Mouse (Mus musculus) spleen, postnatal 10 days (tissue): ENCODE measurements around the gene Gbf1.
A peak's percentile ranks its signal among the peaks of the same experiment; 100 is the strongest.
"Not testable (repeated sequence)": the region's sequence is repeated elsewhere in the genome, so short reads cannot be mapped to it uniquely, and the experiment has no call there.

ENCODE experiments used
- DNase-seq, 2 experiments: peaks; one replicate each; pipeline ENCODE4 v3.0.0; 2021 to 2022; ENCODE audit warnings: low spot score in 2 of 2

Gene Gbf1

DNA sequence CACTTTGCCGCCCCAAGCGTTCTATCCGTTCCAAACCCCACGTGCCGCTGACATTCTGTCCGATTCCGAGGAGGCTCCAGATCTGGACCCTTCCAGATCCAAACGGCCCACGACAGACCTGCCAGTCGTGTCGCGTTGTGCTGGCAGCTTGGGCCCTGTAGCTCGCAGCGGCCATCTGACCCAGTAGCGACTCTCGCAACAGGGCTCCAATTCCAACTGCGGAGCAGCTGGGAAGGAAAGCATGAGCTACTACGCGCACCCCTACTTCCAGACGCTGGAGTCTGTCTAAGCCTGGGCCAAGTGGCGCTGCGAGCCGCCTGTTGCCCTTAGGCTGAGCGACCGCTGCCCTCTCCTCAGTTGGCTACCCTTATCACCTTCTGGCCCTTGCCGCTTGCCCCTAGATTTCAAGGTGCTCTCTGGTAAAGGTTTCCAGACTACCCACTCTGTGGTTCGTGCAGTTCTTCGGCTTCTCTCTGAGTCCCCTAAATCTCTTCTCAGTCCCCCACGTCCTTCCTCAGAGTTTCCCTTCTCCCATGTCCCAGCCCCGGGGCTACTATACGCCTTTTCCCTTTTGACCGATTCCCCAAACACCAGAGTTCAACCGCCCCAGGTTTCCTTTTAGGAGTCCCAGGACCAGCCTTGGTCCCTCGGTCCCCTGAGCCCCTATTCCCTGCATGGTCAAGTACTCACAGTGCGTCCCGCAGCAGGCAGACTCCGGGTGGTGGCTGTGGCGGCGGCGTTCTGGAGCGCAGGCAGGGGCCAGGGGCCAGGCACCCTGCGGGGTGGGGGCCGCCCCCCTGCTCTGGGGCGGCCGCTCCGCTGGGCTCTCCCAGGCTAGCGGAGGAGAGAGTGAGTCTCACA lies 4.6 kb upstream of the Gbf1 start, which contains the start of gene Pitx3:
Gene Pitx3, minus strand, starts transcription at position 816 of the 861 bp plus-strand sequence.
- peak in 1 of 2 experiments; percentile 14 for DNase-seq

DNA sequence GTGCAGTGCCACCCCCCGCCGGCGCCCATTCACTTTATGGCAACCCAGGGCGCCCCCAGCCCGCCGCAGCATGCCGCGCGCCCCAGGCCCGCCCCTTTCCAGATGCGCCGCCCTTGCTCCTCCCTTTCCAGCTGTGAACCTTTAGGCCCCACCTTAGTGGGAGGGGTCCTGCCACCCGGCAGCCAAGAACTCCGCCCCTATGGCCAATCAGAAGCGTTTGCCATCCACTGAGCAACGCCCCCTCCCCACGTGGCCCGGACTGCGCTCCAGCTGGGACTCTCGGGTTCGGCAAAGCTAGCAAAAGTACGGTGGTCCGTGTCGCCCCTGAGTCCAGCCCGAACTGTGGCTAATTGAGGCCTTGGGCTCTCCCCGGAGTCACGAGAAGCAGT lies 3.9 kb upstream of the Gbf1 start:
- peak; percentile 28 to 80 for DNase-seq

DNA sequence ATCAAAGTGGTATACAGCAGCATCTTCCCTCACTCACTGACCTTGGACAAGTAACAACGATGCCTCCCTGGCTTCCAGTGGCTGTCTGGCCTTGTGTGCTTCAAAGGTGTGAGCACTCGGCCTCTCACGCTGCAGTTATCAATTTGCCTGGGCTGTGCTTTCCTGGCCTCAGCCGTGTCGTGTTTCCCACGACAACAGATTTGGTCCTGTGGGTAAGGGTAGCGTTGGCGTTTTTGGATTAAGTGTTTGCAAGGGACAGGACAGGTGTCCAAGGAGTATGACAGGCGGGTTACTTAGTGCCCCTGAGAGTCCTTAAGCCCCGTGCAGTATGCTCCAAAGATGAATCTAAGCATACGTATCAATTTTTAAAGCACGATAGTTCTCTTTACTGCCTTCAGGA lies 3.2 kb upstream of the Gbf1 start:
- DNase-seq: no peak

DNA sequence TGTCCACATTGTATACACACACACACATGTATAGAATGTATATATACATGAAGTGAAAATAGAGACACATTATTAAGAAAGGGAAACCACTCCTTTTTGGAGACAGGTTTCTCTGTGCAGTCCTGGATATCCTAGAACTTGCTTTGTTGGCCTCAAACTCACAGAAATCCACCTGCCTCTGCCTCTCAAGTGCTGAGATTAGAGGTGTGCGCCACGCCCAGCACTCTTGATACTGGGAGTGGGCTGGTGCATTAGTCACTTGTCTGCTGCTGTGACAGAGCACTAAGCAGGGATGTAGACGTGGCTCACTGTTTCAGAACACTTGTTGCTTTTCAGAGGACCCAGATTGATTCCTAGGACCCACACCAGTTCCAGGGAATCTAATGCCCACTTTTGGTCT lies 13.6 kb downstream of the Gbf1 start:
- DNase-seq: no peak

DNA sequence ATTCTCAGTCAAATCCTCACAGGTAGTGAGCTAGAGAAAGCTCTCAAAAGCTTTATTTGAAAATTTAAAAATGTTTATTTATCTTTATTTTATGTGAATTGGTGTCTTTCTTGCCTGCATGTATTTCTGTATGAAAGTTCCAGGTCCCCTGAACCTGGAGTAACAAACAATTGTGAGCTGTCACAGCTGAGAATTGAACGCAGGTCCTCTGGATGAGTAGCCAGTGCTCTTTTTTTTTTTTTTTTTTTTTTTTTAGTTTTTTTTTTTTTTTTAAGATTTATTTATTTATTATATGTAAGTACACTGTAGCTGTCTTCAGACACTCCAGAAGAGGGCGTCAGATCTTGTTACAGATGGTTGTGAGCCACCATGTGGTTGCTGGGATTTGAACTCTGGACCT lies 14.9 kb downstream of the Gbf1 start:
- DNase-seq: not testable (repeated sequence)

DNA sequence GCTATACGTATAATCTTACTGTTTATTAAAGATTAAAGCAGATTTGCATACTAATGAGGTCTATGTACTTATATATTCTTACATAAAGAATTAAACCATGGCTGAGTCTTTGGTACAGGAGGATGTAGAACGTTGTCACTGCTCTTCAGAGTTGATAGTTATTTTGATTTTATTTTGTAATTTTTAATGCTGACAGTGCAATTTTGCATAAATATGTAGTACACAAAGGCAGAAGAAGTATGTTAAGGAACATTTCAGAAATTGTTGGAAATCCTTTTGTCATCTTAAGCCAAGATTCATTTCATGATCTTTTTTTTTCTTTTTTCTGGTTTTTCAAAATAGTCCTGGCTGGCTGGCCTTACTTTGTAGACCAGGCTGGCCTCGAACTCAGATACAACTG lies 17.1 kb downstream of the Gbf1 start:
- no peak for DNase-seq

DNA sequence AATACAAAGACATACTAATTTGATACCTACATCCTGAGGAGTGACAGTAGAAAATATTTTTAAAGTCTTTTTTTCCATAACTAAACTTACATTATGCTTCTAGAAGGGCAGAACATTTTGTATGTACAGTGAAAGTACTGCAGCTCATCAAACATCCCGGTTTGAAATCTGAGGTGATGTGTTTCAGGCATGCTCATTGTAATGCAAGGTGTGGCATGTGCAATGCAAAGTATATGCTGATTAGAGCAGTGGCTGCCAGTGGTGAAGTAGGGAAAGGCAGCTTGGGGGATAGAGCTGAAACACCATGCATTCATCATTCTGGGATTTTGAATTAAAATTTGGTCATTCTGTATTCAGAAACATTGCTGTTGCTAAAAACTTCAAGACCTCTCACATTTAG lies 17.6 kb downstream of the Gbf1 start:
- no peak for DNase-seq

DNA sequence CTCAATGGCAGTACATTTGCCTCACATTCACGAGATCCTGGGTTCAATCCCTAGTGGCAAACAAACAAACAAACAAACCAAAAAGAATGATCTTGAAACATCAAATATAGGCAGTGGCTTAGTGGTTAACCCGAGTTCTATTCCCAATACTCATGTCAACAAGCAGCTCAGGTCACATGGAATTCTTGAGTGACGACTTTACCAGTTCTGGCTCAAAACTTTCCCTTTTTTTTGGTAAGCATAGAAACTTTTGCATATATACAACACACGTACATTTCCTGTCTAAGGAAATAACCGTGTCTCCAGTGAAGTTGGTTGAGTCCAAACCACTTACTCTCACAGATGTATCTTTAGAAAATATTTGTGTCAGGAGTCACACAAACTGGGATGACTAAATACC lies 20.2 kb downstream of the Gbf1 start:
- no peak for DNase-seq

DNA sequence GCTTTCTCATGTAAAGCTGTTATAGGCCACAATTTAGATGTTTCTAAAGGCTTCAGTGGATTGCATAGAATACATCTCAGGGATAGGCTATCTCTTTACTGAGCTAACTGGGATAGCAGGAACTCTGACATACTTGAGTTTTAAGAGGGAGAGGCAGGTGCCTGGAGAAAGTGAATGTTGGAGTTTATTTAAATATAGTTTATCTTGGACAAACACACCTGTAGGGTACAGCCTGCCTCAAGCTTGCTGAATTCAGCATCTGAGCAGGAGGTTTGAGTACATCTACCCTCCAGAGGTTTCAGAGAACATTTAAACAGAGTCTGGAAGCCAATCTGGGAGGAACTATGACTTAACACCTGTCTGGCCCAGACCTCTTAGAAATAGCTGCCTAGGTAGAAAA lies 22.9 kb downstream of the Gbf1 start:
- no peak for DNase-seq

DNA sequence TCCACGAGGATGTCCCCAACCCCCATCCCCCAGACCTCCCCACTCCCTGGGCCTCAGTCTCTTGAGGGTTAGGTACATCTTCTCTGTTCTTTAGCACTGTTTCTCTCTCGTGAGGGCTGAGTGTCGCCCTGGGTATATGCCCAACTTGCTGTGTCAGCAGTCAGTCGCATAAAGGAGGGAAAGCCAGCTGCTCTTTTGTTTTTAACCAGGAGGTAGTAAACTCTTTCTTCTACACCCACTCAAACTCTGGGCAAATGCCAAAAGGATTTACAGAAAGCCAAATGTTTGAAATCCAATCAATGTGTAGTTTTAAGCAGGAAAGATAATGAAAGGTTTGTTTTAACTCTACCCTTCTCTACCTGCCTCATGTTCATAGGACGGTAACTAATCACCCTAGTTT lies 24.7 kb downstream of the Gbf1 start:
- no peak for DNase-seq

DNA sequence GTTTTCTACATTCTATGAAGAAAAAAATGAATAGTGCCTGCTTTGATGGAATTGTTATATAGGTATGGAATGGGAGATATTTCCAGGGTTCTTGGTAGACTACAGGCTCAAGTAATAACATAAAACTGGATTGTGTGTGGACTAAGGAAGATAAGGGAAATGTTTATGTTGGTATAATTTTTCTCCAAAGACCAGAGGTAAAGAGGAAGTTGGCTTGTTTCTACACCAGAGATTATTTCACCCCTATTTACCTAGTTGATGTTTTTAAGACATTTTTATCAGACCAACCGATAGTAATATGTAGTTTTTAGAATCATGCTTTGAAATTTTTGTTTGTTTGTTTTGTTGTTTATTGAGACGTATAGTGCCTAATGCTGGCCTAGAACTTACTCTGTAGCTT lies 28.0 kb downstream of the Gbf1 start:
- DNase-seq: no peak

DNA sequence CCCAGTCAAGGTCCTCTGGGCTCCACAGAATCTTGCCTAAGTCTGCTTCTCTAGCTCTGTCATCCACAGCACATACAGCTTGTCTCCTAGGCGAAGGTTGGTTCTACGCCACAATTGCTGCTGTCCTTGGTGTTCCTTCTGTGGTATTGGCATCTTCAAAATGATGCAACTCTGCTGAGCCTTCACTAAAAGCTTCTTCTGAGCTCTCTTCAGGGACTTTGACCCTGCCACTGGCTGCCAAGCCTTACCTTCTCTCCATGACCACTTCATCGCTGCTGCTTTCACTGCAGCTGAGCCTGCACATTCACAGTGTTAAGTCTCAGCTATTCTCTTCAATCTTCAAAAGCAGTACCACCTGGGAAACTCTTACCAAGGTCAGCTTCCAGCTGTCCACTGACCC lies 29.9 kb downstream of the Gbf1 start:
- DNase-seq: no peak

DNA sequence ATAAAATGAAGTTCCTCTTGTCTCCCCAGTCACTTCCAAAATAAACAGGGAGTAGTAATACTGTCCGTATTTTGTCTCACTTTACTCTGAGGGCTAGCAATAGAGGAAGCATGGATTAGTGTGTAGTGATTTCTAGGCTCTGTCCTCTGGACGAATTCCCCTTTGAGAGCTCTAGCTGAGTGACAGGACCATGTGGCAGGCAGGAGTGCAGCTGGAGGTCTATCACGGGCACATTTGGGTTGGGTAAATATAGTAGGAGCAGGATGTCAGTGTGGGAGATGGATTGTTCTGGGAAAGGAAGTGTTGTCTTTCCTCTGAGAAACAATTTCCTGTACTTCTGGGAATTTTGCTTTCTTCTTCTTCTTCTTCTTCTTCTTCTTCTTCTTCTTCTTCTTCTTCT lies 34.3 kb downstream of the Gbf1 start:
- DNase-seq: no peak

DNA sequence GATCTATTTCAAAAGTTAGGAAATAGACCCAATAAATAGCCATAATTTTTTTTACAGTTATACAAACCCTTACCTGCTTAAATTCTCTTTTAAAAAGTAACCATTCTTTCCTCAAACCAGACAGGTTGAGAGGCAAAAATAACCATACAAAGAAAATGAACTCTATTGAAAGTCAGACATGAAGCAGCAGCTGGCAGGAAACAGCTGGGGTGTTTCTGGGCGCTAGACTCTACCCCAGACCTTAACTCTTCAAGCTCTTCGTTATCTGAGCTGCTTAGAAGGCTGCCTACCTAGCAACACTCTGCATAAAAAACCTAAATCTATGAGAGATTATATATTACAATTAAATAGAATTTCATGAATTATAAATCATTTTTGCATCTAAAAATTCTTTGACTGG lies 34.9 kb downstream of the Gbf1 start:
- no peak for DNase-seq

DNA sequence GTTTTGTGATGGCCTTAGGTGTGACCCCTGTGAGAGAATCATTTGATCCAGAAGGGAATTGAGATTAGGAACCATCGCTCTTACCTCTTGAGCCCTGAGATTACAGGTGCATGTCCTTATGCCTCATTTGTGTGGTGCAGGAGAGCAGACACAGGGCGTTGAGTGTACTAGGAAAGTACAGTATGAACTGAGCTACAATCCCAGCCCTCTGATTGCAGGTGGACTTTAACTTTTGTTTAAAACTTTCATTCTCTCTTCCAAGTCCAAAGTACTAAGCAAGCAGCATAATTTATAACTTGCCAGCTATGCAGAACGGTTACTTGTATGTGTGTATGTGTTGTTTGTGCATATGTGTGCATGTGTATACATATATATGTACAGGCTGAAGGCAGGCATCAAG lies 46.0 kb downstream of the Gbf1 start:
- DNase-seq: no peak

DNA sequence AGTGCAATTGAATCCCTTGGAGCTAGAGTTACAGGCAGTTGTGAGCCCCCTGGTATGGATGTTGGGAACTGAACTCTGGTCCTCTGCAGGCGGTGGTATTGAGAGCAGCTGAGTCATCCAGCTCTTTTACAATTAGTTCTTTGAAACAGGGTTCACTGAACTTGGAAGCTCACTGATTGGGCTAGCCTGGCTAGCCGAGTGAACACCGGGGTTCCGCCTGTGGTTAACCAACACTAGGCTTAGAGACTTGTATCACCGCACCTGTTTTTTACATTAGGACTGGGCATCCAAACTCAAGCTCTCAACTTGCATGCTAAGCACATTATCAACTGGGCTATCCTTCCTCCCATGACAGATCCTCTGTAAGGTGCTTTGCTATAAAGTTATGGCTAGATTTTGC lies 46.6 kb downstream of the Gbf1 start:
- no peak for DNase-seq

DNA sequence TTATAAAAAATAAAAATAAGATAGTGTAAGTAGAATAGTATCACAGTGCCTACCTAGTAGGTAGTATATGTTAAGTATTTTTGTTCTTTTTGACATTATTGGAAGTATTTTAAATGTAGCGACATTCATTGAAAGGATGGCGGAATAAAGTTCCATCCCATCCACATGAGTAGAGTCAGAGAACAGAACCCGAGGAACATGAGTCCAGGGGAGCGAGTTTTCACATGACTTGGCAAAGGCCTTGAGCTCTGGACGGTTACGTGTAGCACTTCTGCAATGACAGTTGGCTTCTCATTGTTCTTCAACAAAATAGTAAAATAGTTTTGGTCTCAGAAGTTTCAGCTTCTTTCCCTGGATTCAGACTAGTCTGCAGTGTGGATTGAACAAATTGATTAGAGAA lies 51.9 kb downstream of the Gbf1 start:
- no peak for DNase-seq

DNA sequence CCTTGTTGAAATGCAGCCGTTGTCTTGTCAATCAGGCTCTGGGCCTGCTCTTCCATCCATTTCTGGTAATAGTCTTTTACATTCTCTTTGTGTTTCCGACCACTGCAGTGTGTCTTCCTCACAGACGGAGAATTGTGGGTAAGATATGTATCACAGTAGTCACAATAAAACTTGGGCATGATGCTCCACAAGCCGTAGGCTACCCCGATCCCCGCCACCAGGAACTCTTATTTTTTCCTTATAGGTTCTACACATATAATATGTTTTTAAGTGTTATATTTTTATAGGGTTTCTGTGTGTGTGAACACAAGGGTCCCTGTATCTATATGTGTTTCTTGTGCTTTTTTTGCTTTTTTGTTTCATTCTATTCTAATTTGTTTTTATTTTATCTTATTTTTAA lies 53.4 kb downstream of the Gbf1 start:
- DNase-seq: no peak

DNA sequence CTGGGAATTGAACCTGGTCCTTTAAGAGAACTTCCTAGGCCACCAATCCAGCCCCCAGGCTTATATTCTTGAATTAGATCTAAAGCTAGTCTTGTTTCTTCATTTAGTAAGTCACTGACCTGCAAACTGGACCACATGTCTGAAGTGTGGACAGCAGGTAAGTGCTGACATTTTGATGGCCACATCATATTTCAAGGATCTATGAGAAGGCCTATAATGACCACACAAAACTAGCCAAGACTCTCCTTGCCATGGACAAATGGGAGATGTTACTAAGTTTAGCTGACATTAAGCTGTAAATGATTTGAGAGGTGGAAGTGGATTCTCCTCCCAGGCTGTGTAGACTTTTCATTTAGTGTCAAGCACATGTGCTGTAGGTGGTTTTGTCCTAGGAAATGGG lies 58.6 kb downstream of the Gbf1 start:
- DNase-seq: no peak

DNA sequence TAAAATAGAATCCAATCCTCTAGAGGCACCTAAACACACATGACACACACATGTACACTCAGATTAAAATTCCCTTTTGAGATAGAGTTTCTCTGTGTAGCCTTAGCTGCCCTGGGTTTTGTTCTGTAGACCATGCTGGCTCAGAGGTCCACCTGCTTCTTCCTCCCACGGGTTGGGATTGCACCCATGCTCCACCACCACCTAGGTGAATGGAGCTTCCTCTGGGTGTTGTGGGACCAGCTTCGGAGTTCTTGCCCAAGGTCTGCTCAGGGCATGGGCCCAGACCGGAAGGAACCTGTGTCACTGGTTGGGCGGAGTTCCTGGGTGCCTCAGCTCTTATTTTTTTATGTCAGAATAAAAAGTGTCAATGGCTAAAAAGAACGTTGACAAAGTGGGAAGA lies 62.2 kb downstream of the Gbf1 start:
- DNase-seq: no peak

DNA sequence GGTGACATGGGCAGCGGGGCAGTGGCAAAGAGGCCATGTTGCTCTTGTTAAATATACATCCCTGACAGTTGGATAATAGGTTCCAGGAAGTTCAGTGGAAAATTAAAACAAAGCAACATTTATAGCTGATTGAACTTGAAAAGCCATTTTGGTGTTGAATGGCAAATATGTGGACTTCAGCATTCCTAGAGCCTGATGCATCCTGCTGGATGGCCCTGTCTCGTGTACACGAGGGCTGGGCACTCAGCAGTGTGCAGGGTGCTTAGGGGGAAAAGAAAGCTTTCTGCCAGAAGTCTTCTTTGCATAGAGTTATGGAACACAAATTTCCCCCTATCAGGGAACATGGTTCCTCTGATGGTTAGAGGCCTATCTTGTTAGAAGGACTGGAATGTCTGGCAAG lies 63.1 kb downstream of the Gbf1 start:
- no peak for DNase-seq

DNA sequence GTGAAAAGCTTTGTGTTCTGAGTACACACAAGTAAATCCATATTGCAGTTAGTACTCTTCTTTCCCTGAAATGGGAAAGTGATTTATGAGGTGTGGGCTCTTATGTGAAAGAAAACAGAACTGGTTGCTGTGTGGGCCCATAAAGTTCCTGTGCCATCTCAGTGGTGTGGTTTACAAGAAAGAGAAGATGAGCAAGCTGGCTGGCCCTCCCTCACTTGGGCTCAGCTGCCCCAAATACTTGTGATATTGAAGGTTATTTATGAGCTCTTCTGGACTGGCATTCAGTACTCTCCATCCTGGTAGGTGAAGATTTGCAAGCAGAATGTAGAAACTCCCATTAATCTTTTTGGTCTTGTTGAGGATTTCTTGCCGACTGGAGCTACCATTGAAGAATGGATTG lies 64.4 kb downstream of the Gbf1 start:
- DNase-seq: no peak

DNA sequence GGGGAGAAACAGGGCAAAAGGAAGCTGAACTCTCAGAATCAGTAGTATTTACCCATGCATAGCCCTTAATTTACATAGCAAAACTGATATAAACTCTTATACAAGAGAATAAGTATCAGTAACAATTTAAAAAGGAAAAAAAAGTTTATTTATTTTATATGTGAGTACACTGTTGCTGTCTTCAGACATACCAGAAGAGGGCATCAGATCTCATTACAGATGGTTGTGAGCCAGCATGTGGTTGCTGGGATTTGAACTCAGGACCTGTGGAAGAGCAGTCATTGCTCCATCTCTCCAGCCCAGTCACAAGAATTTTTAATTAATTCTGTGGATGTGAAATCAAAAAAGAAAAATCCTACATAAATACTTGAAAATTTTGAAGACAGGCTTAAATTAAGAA lies 65.0 kb downstream of the Gbf1 start:
- DNase-seq: not testable (repeated sequence)

DNA sequence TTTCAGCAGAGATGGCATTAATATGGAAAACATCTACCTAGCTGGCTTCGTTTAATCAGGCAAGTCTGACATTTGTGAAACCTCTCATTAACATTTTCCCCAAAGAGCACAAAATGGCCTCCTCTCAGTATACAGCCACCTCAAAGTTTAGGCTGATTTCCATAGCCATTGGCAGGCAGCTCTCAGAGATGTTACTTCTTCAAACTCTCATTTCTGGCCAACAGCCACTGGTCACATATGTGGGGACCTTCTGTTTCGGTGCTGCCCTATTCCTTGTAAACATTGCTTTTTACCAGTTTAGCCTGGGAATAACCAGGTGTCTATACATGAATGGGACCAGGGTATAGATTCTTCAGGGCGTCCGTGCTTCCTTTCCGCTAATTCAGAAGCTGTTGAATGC lies 67.8 kb downstream of the Gbf1 start:
- DNase-seq: no peak
